Mouse (Mus musculus) frontal cortex, postnatal 10 days (tissue): Measurements from ENCODE around the gene Smchd1.

Experiments used
- DNase-seq, 2 experiments: peaks; one replicate each; pipeline ENCODE4 v3.0.0; 2022; ENCODE audit warnings: low spot score in 2 of 2, mixed read lengths in 1 of 2

Gene Smchd1

GRCm38 (mm10) chr17:71310486-71311339 lies 164.4 kb downstream of the Smchd1 start:
- no peak for DNase-seq

GRCm38 (mm10) chr17:71309711-71310485 lies 165.2 kb downstream of the Smchd1 start:
- no peak for DNase-seq

GRCm38 (mm10) chr17:71309141-71309540 lies 166.0 kb downstream of the Smchd1 start:
- DNase-seq, result no peak

GRCm38 (mm10) chr17:71308296-71308695 lies 166.8 kb downstream of the Smchd1 start:
- no peak for DNase-seq

- no peak for DNase-seq
These were observed 167.8 kb downstream of the Smchd1 start for GRCm38 (mm10) chr17:71307251-71307790.

- DNase-seq, result no peak
These were observed 168.4 kb downstream of the Smchd1 start for GRCm38 (mm10) chr17:71306716-71307115.

- no peak for DNase-seq
These were observed 169.1 kb downstream of the Smchd1 start for GRCm38 (mm10) chr17:71306091-71306490.

- DNase-seq, result no peak
These were observed 171.7 kb downstream of the Smchd1 start for GRCm38 (mm10) chr17:71303444-71303843.

- no peak for DNase-seq
These were observed 173.7 kb downstream of the Smchd1 start for GRCm38 (mm10) chr17:71301413-71301812.

GRCm38 (mm10) chr17:71300338-71300737 lies 174.8 kb downstream of the Smchd1 start:
- no peak for DNase-seq

- DNase-seq, result no peak
These were observed 175.3 kb downstream of the Smchd1 start for GRCm38 (mm10) chr17:71299879-71300278.

GRCm38 (mm10) chr17:71294570-71294969 lies 180.6 kb downstream of the Smchd1 start:
- no peak for DNase-seq
